Mouse (Mus musculus) liver, postnatal 0 days (tissue): ENCODE results near the gene Ubr3.
"Not testable (repeated sequence)": the region's sequence is repeated elsewhere in the genome, so short reads cannot be mapped to it uniquely, and the experiment has no call there.

Experiments used
- CTCF ChIP-seq: sonication (generic); IDR thresholded peaks from 2 replicates; pipeline ENCODE4 v1.5.1; 2016; ENCODE audit warnings: antibody characterized with exemption, low read depth
- EP300 ChIP-seq: IDR thresholded peaks from 2 replicates; pipeline ENCODE4 v1.6.1; 2016; ENCODE audit warnings: antibody characterized with exemption, low read depth, mild to moderate bottlenecking

GRCm38 (mm10) chr2:69907394-69907793 is 10.3 kb downstream of the Ubr3 start:
- not testable (repeated sequence) for TF ChIP-seq CTCF, EP300
